28 mouse cellular contexts compared by ENCODE assay signal in the genomic region with DNA sequence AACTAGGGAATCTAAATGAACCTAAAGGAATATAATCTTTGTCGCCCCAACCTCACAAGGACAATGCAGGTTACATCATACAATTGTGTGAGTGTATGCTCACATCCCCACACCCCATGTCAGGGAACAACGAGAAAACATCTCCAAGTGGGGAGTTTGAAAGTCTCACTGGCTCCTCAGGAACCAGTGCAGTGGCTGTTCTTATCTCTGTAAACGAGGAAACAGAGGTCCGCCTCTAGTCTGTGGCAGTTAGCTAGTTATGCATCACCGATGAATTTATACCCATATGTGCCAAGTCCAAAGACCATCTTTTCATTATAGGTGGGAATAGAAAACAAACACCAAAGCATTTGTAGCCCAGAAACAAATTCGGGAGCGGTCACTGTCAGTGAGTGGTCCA.
"Had no signal": no experiment of that assay in that cellular context is flagged by ENCODE, and none has a peak within 500 bp of the region (broad histone marks: within the 10 kb centered on the region; RNA-seq: fewer than 3 reads in every experiment).

No protein-coding gene starts in this region.

- H3K27me3 ChIP-seq: heart, embryonic 13.5 days; heart, embryonic 15.5 days; hindbrain, embryonic 12.5 days; kidney, embryonic 15.5 days; limb, embryonic 13.5 days; limb, embryonic 15.5 days; liver, embryonic 12.5 days had no signal

- H3K9ac ChIP-seq: heart, embryonic 13.5 days; heart, embryonic 15.5 days; hindbrain, embryonic 12.5 days; hindbrain, embryonic 14.5 days; kidney, embryonic 15.5 days; limb, embryonic 13.5 days; limb, embryonic 15.5 days; liver, embryonic 12.5 days; liver, embryonic 14.5 days had no signal

- DNase-seq: gastrocnemius, postnatal 10 days; gastrocnemius, postnatal 36 days; heart, adult 11 months; heart, adult 2 months; heart, postnatal 14 days; heart, postnatal 36 days; kidney, adult 11 months; kidney, adult 2 months; kidney, adult 9 months; kidney, postnatal 14 days; kidney, postnatal 36 days; layer of hippocampus, adult 9-11 months; layer of hippocampus, postnatal 36 days; left cerebral cortex, postnatal 4 days had no signal

- H3K27ac ChIP-seq: heart, adult 2 months; heart, embryonic 13.5 days; heart, embryonic 15.5 days; hindbrain, embryonic 10.5 days; hindbrain, embryonic 12.5 days; hindbrain, embryonic 14.5 days; kidney, embryonic 15.5 days; kidney, postnatal 0 days; limb, embryonic 13.5 days; limb, embryonic 15.5 days; liver, embryonic 12.5 days; liver, embryonic 14.5 days had no signal

- ATAC-seq: hindbrain, embryonic 16.5 days; inflammation-experienced regulatory T-cells, adult 6 months; intestine, embryonic 16.5 days; liver, embryonic 12.5 days had no signal

- H3K9me3 ChIP-seq: heart, embryonic 13.5 days; heart, embryonic 15.5 days; hindbrain, embryonic 10.5 days; hindbrain, embryonic 12.5 days; kidney, embryonic 15.5 days; limb, embryonic 13.5 days; limb, embryonic 15.5 days; liver, embryonic 12.5 days had no signal

- H3K4me3 ChIP-seq: heart, adult 2 months; heart, embryonic 13.5 days; heart, embryonic 15.5 days; hindbrain, embryonic 10.5 days; hindbrain, embryonic 12.5 days; kidney, embryonic 15.5 days; limb, embryonic 13.5 days; limb, embryonic 15.5 days; liver, embryonic 12.5 days had no signal

- H3K36me3 ChIP-seq: liver, embryonic 12.5 days had no signal
